Mouse (Mus musculus) embryonic fibroblast, embryonic 13.5 days (primary cell): ENCODE data around the gene Gm14743. TPM values are rescaled to one million over a fixed set of nuclear protein-coding genes. Genes with fewer than 3 reads are reported as not detected.
"Not testable (repeated sequence)": the region's sequence is repeated elsewhere in the genome, so short reads cannot be mapped to it uniquely, and the experiment has no call there.

Source experiments
- H3K27ac ChIP-seq: 2 replicates; pipeline ENCODE4 v1.5.1; 2012; ENCODE audit warnings: low read length, control low read depth, inconsistent platforms; ENCODE audit not compliant: insufficient read depth
- H3K4me1 ChIP-seq: 2 replicates; pipeline ENCODE4 v1.6.1; 2011; ENCODE audit warnings: low read length; ENCODE audit not compliant: control insufficient read depth, insufficient read depth
- H3K4me3 ChIP-seq: 2 replicates; pipeline ENCODE4 v1.5.1; 2011; ENCODE audit warnings: mild to moderate bottlenecking, control low read depth, low read length; ENCODE audit not compliant: insufficient read depth
- CTCF ChIP-seq: IDR thresholded peaks from 2 replicates; pipeline ENCODE4 v1.5.1; 2011; ENCODE audit warnings: mild to moderate bottlenecking, control low read depth, low read length, moderate library complexity, borderline replicate concordance; ENCODE audit not compliant: insufficient read depth
- POLR2A ChIP-seq: IDR thresholded peaks from 2 replicates; pipeline ENCODE4 v1.6.1; 2011; ENCODE audit warnings: low read depth, mild to moderate bottlenecking, control low read depth, low read length, moderate library complexity
- polyA plus RNA-seq: library from polyadenylated mRNA; stranded (reverse); fragments of >200 nt; gene quantifications from 2 replicates; pipeline ENCODE4 v1.2.4, GENCODE M21; 2011; ENCODE audit warnings: low read depth; ENCODE audit not compliant: missing spikeins, insufficient read length

The Gm14743 gene
- not detected in 2 replicates for polyA plus RNA-seq

GRCm38 (mm10) chrX:78245821-78246220 is at the start of gene Gm14743:
Gm14743 (minus strand) TSS chrX:78245921.
- H3K4me1 ChIP-seq, H3K27ac ChIP-seq: not testable (repeated sequence)

GRCm38 (mm10) chrX:78202829-78203228 is 42.9 kb downstream of the Gm14743 start:
- Histone ChIP-seq H3K27ac (no peak overlapping the region), H3K4me1 (no peaks in the 10 kb centered on the region), H3K4me3 (no peak overlapping the region)
- TF ChIP-seq CTCF (no peak), POLR2A (no peak)

More at GRCm38 (mm10) chrX:78245821-78246220, at the start of gene Gm14743:
- H3K4me3 ChIP-seq = not testable (repeated sequence)

GRCm38 (mm10) chrX:78202220-78202619 is 43.5 kb downstream of the Gm14743 start:
- H3K4me3 ChIP-seq, H3K27ac ChIP-seq: not testable (repeated sequence)

More at GRCm38 (mm10) chrX:78202220-78202619, 43.5 kb downstream of the Gm14743 start:
- H3K4me1 ChIP-seq = not testable (repeated sequence)

Other genes starting within 250 kb of the Gm14743 start
- not detected in 2 replicates for gene Obp1a, start 154.5 kb downstream of the Gm14743 start, polyA plus RNA-seq
- gene Gm5938, start 120.5 kb downstream of the Gm14743 start, polyA plus RNA-seq = not detected in 2 replicates
- gene Obp1b, start 59.1 kb downstream of the Gm14743 start, polyA plus RNA-seq = not detected in 2 replicates
- not detected in 2 replicates for gene 4930480E11Rik, start 123.7 kb upstream of the Gm14743 start, polyA plus RNA-seq